Mouse (Mus musculus): ENCODE results near the gene Magea10. TPM values are rescaled to one million over a fixed set of nuclear protein-coding genes. Genes with fewer than 3 reads are reported as not detected.

Gene Magea10
- total RNA-seq (2021) = not detected
- long read RNA-seq, experiment 1 = 0 reads
- long read RNA-seq, experiment 2 = 0 reads

DNA sequence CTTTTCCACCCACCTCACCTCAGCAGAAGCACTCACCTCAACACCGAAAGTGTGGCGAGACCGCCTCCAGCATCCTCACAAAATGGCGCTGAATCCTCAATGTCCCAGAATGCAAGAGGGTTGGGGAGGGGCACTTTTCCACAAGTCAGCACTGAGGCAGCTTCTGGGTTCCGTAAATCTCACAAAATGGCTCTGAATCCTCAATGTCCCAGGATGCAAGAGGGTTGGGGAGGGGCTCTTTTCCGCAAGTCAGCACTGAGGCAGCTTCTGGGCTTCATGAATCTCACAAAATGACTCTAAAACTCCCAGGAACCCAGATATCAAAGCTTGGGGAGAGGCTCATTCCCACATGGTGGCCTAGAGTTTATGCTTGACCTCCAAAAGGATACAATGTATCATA lies at the start of gene Magea10:
Gene Magea10, minus strand, starts transcription at position 101 of the 400 bp plus-strand sequence.
- DNase-seq (ENCODE audit: low spot score in 2 of 2) = no peak
- intact Hi-C loops (cut with DNase I) = no loop called here

GRCm38 (mm10) chrX:72381972-72382371 lies 4.7 kb downstream of the Magea10 start:
- intact Hi-C loops (cut with DNase I) = no loop called here
- no peak for DNase-seq (ENCODE audit: low spot score in 2 of 2)

Other genes with a start within 250 kb of the Magea10 start
- gene Magea4, start 164.8 kb downstream of the Magea10 start, total RNA-seq (2021) = not detected
- under 1 TPM; 0.13 TPM for gene Gabre, start 112.1 kb downstream of the Magea10 start, total RNA-seq (2021)

All from left cerebral cortex, postnatal 14 days (tissue).